Mouse (Mus musculus): Measurements from ENCODE around the gene L3mbtl3. TPM values are rescaled to one million over a fixed set of nuclear protein-coding genes. Genes with fewer than 3 reads are reported as not detected.

L3mbtl3 gene
- 18.8 to 28.8 TPM (median 24.9 TPM) in 3 replicates for total RNA-seq (2017)

- ATAC-seq (replicated peaks; ENCODE audit: insufficient number of reproducible peaks, low FRiP score, low TSS enrichment, poor library complexity, severe bottlenecking), result peak; percentile 60; the same call in 1 of the 2 replicates
Observed at GRCm38 (mm10) chr10:26375790-26376545, at the start of gene L3mbtl3. Gene L3mbtl3 (minus strand): TSS chr10:26375971.

GRCm38 (mm10) chr10:26421168-26421567 is 45.4 kb upstream of the L3mbtl3 start:
- ATAC-seq (replicated peaks; ENCODE audit: insufficient number of reproducible peaks, low FRiP score, low TSS enrichment, poor library complexity, severe bottlenecking), result no peak

- no peak for ATAC-seq (replicated peaks; ENCODE audit: insufficient number of reproducible peaks, low FRiP score, low TSS enrichment, poor library complexity, severe bottlenecking)
Observed at GRCm38 (mm10) chr10:26388656-26389055, 12.9 kb upstream of the L3mbtl3 start.

- no peak for ATAC-seq (replicated peaks; ENCODE audit: insufficient number of reproducible peaks, low FRiP score, low TSS enrichment, poor library complexity, severe bottlenecking)
Observed at GRCm38 (mm10) chr10:26377332-26377602, 1.5 kb upstream of the L3mbtl3 start.

- ATAC-seq (replicated peaks; ENCODE audit: insufficient number of reproducible peaks, low FRiP score, low TSS enrichment, poor library complexity, severe bottlenecking), result no peak
Observed at GRCm38 (mm10) chr10:26376546-26377331, 968 bp upstream of the L3mbtl3 start.

- no peak for ATAC-seq (replicated peaks; ENCODE audit: insufficient number of reproducible peaks, low FRiP score, low TSS enrichment, poor library complexity, severe bottlenecking)
Observed at GRCm38 (mm10) chr10:26375351-26375751, 420 bp downstream of the L3mbtl3 start.

- ATAC-seq (replicated peaks; ENCODE audit: insufficient number of reproducible peaks, low FRiP score, low TSS enrichment, poor library complexity, severe bottlenecking), result no peak
Observed at GRCm38 (mm10) chr10:26374436-26375311, 1.1 kb downstream of the L3mbtl3 start.

GRCm38 (mm10) chr10:26373951-26374435 is 1.8 kb downstream of the L3mbtl3 start:
- no peak for ATAC-seq (replicated peaks; ENCODE audit: insufficient number of reproducible peaks, low FRiP score, low TSS enrichment, poor library complexity, severe bottlenecking)

GRCm38 (mm10) chr10:26372940-26373931 is 2.5 kb downstream of the L3mbtl3 start:
- peak; percentile 82 for ATAC-seq (replicated peaks; ENCODE audit: insufficient number of reproducible peaks, low FRiP score, low TSS enrichment, poor library complexity, severe bottlenecking)

GRCm38 (mm10) chr10:26371416-26371815 is 4.4 kb downstream of the L3mbtl3 start:
- ATAC-seq (replicated peaks; ENCODE audit: insufficient number of reproducible peaks, low FRiP score, low TSS enrichment, poor library complexity, severe bottlenecking), result no peak

- no peak for ATAC-seq (replicated peaks; ENCODE audit: insufficient number of reproducible peaks, low FRiP score, low TSS enrichment, poor library complexity, severe bottlenecking)
Observed at GRCm38 (mm10) chr10:26364942-26365341, 10.8 kb downstream of the L3mbtl3 start.

GRCm38 (mm10) chr10:26364326-26364856 is 11.4 kb downstream of the L3mbtl3 start:
- no peak for ATAC-seq (replicated peaks; ENCODE audit: insufficient number of reproducible peaks, low FRiP score, low TSS enrichment, poor library complexity, severe bottlenecking)

- no peak for ATAC-seq (replicated peaks; ENCODE audit: insufficient number of reproducible peaks, low FRiP score, low TSS enrichment, poor library complexity, severe bottlenecking)
Observed at GRCm38 (mm10) chr10:26363605-26364004, 12.2 kb downstream of the L3mbtl3 start.

- ATAC-seq (replicated peaks; ENCODE audit: insufficient number of reproducible peaks, low FRiP score, low TSS enrichment, poor library complexity, severe bottlenecking), result no peak
Observed at GRCm38 (mm10) chr10:26358798-26359197, 17.0 kb downstream of the L3mbtl3 start.

GRCm38 (mm10) chr10:26358231-26358630 is 17.5 kb downstream of the L3mbtl3 start:
- ATAC-seq (replicated peaks; ENCODE audit: insufficient number of reproducible peaks, low FRiP score, low TSS enrichment, poor library complexity, severe bottlenecking), result no peak

GRCm38 (mm10) chr10:26353781-26354180 is 22.0 kb downstream of the L3mbtl3 start:
- no peak for ATAC-seq (replicated peaks; ENCODE audit: insufficient number of reproducible peaks, low FRiP score, low TSS enrichment, poor library complexity, severe bottlenecking)

- no peak for ATAC-seq (replicated peaks; ENCODE audit: insufficient number of reproducible peaks, low FRiP score, low TSS enrichment, poor library complexity, severe bottlenecking)
Observed at GRCm38 (mm10) chr10:26351129-26351738, 24.5 kb downstream of the L3mbtl3 start.

Measured in monocyte, adult 5-6 weeks (primary cell).